Mouse (Mus musculus) erythroblast, adult 5-6 weeks (primary cell): ENCODE data around the gene Dock1. TPM values are rescaled to one million over a fixed set of nuclear protein-coding genes. Genes with fewer than 3 reads are reported as not detected.

ENCODE experiments used
- ATAC-seq: replicated peaks from 2 replicates; pipeline ENCODE4 v1.8.0; 2016; ENCODE audit warnings: moderate number of reproducible peaks, mild to moderate bottlenecking, moderate TSS enrichment, inconsistent platforms; ENCODE audit not compliant: poor library complexity, low FRiP score, severe bottlenecking
- total RNA-seq, 2 experiments: library from RNA; stranded (forward) in 1 of 2; stranded (reverse) in 1 of 2; fragments of 150-400 nt in 1 of 2; fragments of 200-764, 138-1000 nt in 1 of 2; gene quantifications; 2 replicates each; pipeline versions ENCODE4 v1.2.3 to v1.2.4; 2015 to 2017; ENCODE audit warnings: low replicate concordance in 2 of 2

Dock1 gene
- total RNA-seq, 2 experiments from 2014 or later: 3.1 to 3.8 TPM

- no peak for ATAC-seq
Measured at GRCm38 (mm10) chr7:134808406-134808805, 138.0 kb downstream of the Dock1 start.

- no peak for ATAC-seq
Measured at GRCm38 (mm10) chr7:134809241-134809975, 139.0 kb downstream of the Dock1 start.

- no peak for ATAC-seq
Measured at GRCm38 (mm10) chr7:134818471-134818870, 148.0 kb downstream of the Dock1 start.

GRCm38 (mm10) chr7:134821264-134821663, 150.8 kb downstream of the Dock1 start:
- no peak for ATAC-seq

GRCm38 (mm10) chr7:134822006-134822405, 151.6 kb downstream of the Dock1 start:
- no peak for ATAC-seq

- ATAC-seq: no peak
Measured at GRCm38 (mm10) chr7:134823891-134824290, 153.4 kb downstream of the Dock1 start.

- ATAC-seq: no peak
Measured at GRCm38 (mm10) chr7:134840066-134840465, 169.6 kb downstream of the Dock1 start.

- no peak for ATAC-seq
Measured at GRCm38 (mm10) chr7:134842751-134843150, 172.3 kb downstream of the Dock1 start.

- ATAC-seq: no peak
Measured at GRCm38 (mm10) chr7:134862000-134862399, 191.5 kb downstream of the Dock1 start.

GRCm38 (mm10) chr7:134864175-134864574, 193.7 kb downstream of the Dock1 start:
- ATAC-seq: no peak

GRCm38 (mm10) chr7:134872511-134872910, 202.1 kb downstream of the Dock1 start:
- no peak for ATAC-seq

GRCm38 (mm10) chr7:134872981-134873380, 202.5 kb downstream of the Dock1 start:
- no peak for ATAC-seq

GRCm38 (mm10) chr7:134878985-134879384, 208.5 kb downstream of the Dock1 start:
- no peak for ATAC-seq

- no peak for ATAC-seq
Measured at GRCm38 (mm10) chr7:134880431-134880830, 210.0 kb downstream of the Dock1 start.

GRCm38 (mm10) chr7:134883516-134883915, 213.1 kb downstream of the Dock1 start:
- no peak for ATAC-seq

GRCm38 (mm10) chr7:134892449-134892871, 222.0 kb downstream of the Dock1 start:
- ATAC-seq: no peak

GRCm38 (mm10) chr7:134892972-134893371, 222.5 kb downstream of the Dock1 start:
- no peak for ATAC-seq

GRCm38 (mm10) chr7:134894604-134895003, 224.2 kb downstream of the Dock1 start:
- ATAC-seq: no peak

GRCm38 (mm10) chr7:134899462-134899861, 229.0 kb downstream of the Dock1 start:
- ATAC-seq: no peak

- ATAC-seq: no peak
Measured at GRCm38 (mm10) chr7:134901992-134902391, 231.5 kb downstream of the Dock1 start.

GRCm38 (mm10) chr7:134931886-134932285, 261.4 kb downstream of the Dock1 start:
- ATAC-seq: no peak

GRCm38 (mm10) chr7:134937471-134937926, 267.0 kb downstream of the Dock1 start:
- no peak for ATAC-seq
